Mouse (Mus musculus) stomach, postnatal 0 days (tissue): ENCODE data around the gene Nomo1.

Source experiments
- CTCF ChIP-seq: IDR thresholded peaks from 2 replicates; pipeline ENCODE4 v1.5.1; 2016; ENCODE audit warnings: antibody characterized with exemption, low read depth, mild to moderate bottlenecking, moderate library complexity
- EP300 ChIP-seq: optimal IDR thresholded peaks from 2 replicates; pipeline ENCODE3; 2016; ENCODE audit warnings: antibody characterized with exemption

DNA sequence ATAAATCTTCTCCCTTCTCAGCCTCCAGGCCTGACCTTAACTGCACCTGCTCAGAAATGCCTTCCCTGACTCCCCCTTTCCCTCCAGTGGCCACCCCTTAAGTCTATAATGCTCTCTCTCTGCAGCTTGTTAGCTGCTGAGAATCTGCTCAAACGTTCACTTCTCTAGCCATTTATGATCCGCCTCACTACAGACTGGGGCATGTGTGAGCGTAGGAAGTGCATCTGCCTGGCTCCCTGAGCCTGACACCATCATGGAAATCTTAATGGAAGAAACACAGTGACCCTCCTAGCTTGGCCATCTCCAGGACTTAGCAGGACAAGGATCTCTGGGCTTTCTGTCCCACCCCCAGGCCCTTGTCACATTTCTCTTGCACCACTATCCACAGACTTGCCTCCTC is 76.6 kb downstream of the Nomo1 start:
- TF ChIP-seq CTCF, result no peak
- no peak for TF ChIP-seq EP300
